Mouse (Mus musculus): ENCODE measurements around the gene Tenm2. TPM values are rescaled to one million over a fixed set of nuclear protein-coding genes. Genes with fewer than 3 reads are reported as not detected.

Gene Tenm2
- polyA plus RNA-seq, 1 experiment, result 0.32 TPM

DNA sequence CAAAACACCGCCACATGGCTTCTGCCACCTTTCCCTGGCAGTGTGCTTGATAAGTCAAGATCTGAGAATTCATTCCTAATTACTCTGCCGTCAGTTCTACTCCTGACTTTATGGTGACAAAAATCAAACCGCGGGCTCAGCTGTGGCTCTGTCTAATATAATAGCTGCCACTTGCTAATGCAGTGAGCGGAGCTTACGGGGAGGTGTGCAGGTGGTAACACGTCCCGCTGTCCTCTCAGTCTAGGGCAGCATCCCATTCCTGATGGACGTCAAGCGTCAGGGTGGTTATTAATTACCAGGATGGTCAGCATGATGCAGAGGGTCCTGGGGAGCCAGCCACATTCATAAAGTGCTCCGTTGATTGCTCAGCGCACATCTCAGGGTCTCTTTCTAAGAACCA is 903.5 kb downstream of the Tenm2 start:
- H3K27me3 ChIP-seq (ENCODE audit: control insufficient read depth, insufficient read depth, low read length), result no peaks in the 10 kb centered on the region
- no peaks in the 10 kb centered on the region for H3K36me3 ChIP-seq (ENCODE audit: control insufficient read depth, insufficient read depth, low read length)
- no peak for TF ChIP-seq CTCF (IDR thresholded peaks at IDR 0.05; ENCODE audit: control insufficient read depth, insufficient read depth, insufficient replicate concordance, low read depth, low read length)
- TF ChIP-seq POLR2A (IDR thresholded peaks at IDR 0.05; ENCODE audit: control insufficient read depth, low read depth, low read length), result no peak
- no peak overlapping the region for H3K4me3 ChIP-seq (ENCODE audit: control insufficient read depth, low read depth, low read length)
- no peak overlapping the region for H3K27ac ChIP-seq (ENCODE audit: control insufficient read depth, insufficient read depth, low read depth, low read length)
- H3K4me1 ChIP-seq (ENCODE audit: control insufficient read depth, insufficient read depth, low read length), result no peaks in the 10 kb centered on the region

DNA sequence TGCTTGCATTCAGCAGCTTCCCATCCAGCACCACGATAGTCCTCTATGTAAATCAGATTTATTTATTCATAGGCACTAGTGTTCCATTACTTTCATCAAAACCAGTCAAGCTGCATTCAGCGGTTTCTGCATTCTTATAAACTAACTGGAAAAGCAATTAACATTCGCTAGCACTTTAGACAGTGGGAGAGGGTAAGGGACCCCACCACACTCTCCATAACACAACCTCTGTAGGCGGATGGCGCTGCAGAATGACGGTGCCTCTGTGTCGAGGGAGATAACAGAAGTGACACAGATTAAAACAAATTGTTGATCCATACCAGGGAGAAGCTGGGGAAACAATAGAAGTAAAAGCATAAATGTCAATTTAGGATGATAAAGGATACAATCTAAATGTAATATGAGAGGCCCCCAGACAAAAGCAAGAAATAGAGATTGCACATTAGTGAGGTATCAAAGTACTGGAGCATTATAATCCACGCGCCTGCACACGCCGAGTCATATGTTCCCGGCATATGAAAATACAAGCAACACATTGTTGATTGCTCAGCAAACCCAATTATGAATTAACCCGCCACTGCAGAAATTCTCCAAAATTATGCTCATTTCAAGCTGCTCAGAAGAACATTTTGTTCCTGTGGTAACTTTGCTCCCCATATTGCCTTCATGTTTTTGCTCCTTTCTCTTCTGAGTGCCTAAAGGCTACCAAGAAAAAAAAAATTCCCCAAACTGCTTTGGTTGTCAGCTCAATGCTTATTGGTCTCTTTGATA is 904.2 kb downstream of the Tenm2 start:
- no peak overlapping the region for H3K27ac ChIP-seq (ENCODE audit: control insufficient read depth, insufficient read depth, low read depth, low read length)
- TF ChIP-seq CTCF (IDR thresholded peaks at IDR 0.05; ENCODE audit: control insufficient read depth, insufficient read depth, insufficient replicate concordance, low read depth, low read length), result no peak
- TF ChIP-seq POLR2A (IDR thresholded peaks at IDR 0.05; ENCODE audit: control insufficient read depth, low read depth, low read length), result no peak
- H3K36me3 ChIP-seq (ENCODE audit: control insufficient read depth, insufficient read depth, low read length), result no peaks in the 10 kb centered on the region
- no peaks in the 10 kb centered on the region for H3K4me1 ChIP-seq (ENCODE audit: control insufficient read depth, insufficient read depth, low read length)
- no peaks in the 10 kb centered on the region for H3K27me3 ChIP-seq (ENCODE audit: control insufficient read depth, insufficient read depth, low read length)
- H3K4me3 ChIP-seq (ENCODE audit: control insufficient read depth, low read depth, low read length), result no peak overlapping the region

DNA sequence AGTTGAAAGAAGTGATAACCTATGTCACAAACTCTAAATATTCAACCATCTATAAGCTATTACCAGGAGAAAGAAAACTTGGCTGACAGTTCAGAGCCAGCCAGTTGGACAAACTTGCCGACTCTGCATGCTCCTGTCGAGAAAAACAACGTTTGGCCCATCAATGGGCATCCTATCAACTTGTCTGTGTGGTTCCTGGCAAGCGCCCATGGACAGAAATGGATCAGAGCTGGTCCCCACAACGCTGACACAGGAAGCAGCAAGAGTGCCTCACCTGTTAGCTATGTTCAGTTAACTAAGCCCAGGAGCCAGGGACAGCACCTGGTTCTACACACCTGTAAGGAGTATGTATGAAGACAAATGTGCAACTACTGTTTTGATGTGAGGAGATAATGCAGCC is 908.5 kb downstream of the Tenm2 start:
- Histone ChIP-seq H3K36me3 (ENCODE audit: control insufficient read depth, insufficient read depth, low read length) (no peaks in the 10 kb centered on the region), H3K4me1 (ENCODE audit: control insufficient read depth, insufficient read depth, low read length) (no peaks in the 10 kb centered on the region), H3K27me3 (ENCODE audit: control insufficient read depth, insufficient read depth, low read length) (no peaks in the 10 kb centered on the region), H3K4me3 (ENCODE audit: control insufficient read depth, low read depth, low read length) (no peak overlapping the region), H3K27ac (ENCODE audit: control insufficient read depth, insufficient read depth, low read depth, low read length) (no peak overlapping the region)
- no peak for TF ChIP-seq POLR2A (IDR thresholded peaks at IDR 0.05; ENCODE audit: control insufficient read depth, low read depth, low read length)
- TF ChIP-seq CTCF (IDR thresholded peaks at IDR 0.05; ENCODE audit: control insufficient read depth, insufficient read depth, insufficient replicate concordance, low read depth, low read length), result no peak

- no peaks in the 10 kb centered on the region for H3K27me3 ChIP-seq (ENCODE audit: control insufficient read depth, insufficient read depth, low read length)
- no peak for TF ChIP-seq CTCF (IDR thresholded peaks at IDR 0.05; ENCODE audit: control insufficient read depth, insufficient read depth, insufficient replicate concordance, low read depth, low read length)
- no peak for TF ChIP-seq POLR2A (IDR thresholded peaks at IDR 0.05; ENCODE audit: control insufficient read depth, low read depth, low read length)
- no peak overlapping the region for H3K4me3 ChIP-seq (ENCODE audit: control insufficient read depth, low read depth, low read length)
- H3K4me1 ChIP-seq (ENCODE audit: control insufficient read depth, insufficient read depth, low read length), result no peaks in the 10 kb centered on the region
- no peak overlapping the region for H3K27ac ChIP-seq (ENCODE audit: control insufficient read depth, insufficient read depth, low read depth, low read length)
- H3K36me3 ChIP-seq (ENCODE audit: control insufficient read depth, insufficient read depth, low read length), result no peaks in the 10 kb centered on the region
These were observed 926.4 kb downstream of the Tenm2 start for GRCm38 (mm10) chr11:36309317-36309716.

- Histone ChIP-seq H3K27ac (ENCODE audit: control insufficient read depth, insufficient read depth, low read depth, low read length) (no peak overlapping the region), H3K4me1 (ENCODE audit: control insufficient read depth, insufficient read depth, low read length) (no peaks in the 10 kb centered on the region), H3K4me3 (ENCODE audit: control insufficient read depth, low read depth, low read length) (no peak overlapping the region), H3K36me3 (ENCODE audit: control insufficient read depth, insufficient read depth, low read length) (no peaks in the 10 kb centered on the region), H3K27me3 (ENCODE audit: control insufficient read depth, insufficient read depth, low read length) (no peaks in the 10 kb centered on the region)
- TF ChIP-seq CTCF (IDR thresholded peaks at IDR 0.05; ENCODE audit: control insufficient read depth, insufficient read depth, insufficient replicate concordance, low read depth, low read length) (no peak), POLR2A (IDR thresholded peaks at IDR 0.05; ENCODE audit: control insufficient read depth, low read depth, low read length) (no peak)
These were observed 928.5 kb downstream of the Tenm2 start for GRCm38 (mm10) chr11:36307276-36307675.

DNA sequence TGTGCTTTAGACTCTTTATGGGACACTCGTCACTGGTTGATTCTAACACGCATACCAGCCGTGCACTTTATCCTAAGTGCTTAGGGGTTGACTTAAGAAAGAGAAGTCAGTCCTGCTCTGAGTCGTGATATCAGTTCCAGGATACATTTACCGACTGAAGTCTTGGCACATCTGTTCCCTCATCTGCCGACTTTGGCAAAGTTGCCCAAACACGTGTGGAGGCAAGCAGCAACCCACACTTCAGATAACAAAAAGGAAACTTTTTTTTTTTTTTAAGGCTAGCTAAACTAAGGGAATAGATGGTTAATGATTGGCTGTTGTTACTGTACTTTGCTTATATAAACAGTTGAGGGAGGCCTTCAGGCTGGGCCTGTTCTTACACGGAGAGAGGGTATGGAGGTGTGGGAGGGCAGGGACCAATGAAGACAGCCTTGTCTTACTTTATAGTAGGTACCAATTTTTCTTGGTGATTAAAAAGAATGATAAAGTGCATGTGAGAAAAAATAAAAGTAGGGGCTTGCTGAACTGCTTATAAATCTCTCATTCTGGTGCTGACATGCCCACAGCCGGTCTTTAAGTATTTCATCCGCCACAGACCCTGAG is 930.3 kb downstream of the Tenm2 start:
- no peak overlapping the region for H3K27ac ChIP-seq (ENCODE audit: control insufficient read depth, insufficient read depth, low read depth, low read length)
- TF ChIP-seq POLR2A (IDR thresholded peaks at IDR 0.05; ENCODE audit: control insufficient read depth, low read depth, low read length) (no peak), CTCF (IDR thresholded peaks at IDR 0.05; ENCODE audit: control insufficient read depth, insufficient read depth, insufficient replicate concordance, low read depth, low read length) (no peak)
- H3K4me1 ChIP-seq (ENCODE audit: control insufficient read depth, insufficient read depth, low read length), result no peaks in the 10 kb centered on the region
- H3K27me3 ChIP-seq (ENCODE audit: control insufficient read depth, insufficient read depth, low read length), result no peaks in the 10 kb centered on the region
- no peak overlapping the region for H3K4me3 ChIP-seq (ENCODE audit: control insufficient read depth, low read depth, low read length)
- H3K36me3 ChIP-seq (ENCODE audit: control insufficient read depth, insufficient read depth, low read length), result no peaks in the 10 kb centered on the region

DNA sequence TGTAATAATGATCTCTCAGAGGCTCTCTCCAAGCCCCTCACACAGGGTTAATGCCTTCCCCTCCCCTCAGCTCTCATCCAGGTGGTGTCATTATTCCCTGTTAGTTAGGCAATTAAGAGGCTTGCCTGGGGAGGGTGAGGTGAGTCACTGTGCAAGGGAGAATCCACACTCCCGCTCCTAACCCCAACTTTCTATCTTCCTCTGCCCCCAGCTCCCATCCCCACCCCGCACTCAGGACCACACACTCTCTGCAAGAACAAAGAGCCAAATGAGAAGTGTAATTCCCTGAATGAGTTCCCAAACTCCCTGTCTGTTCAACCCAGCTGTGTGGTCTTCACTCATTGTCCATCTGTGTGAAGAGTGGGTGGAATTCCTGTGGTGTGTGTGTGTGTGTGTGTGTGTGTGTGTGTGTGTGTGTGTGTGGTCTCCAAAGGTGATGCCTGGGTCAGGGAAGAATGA is 932.8 kb downstream of the Tenm2 start:
- TF ChIP-seq POLR2A (IDR thresholded peaks at IDR 0.05; ENCODE audit: control insufficient read depth, low read depth, low read length), result no peak
- TF ChIP-seq CTCF (IDR thresholded peaks at IDR 0.05; ENCODE audit: control insufficient read depth, insufficient read depth, insufficient replicate concordance, low read depth, low read length), result no peak
- Histone ChIP-seq H3K4me3 (ENCODE audit: control insufficient read depth, low read depth, low read length) (no peak overlapping the region), H3K4me1 (ENCODE audit: control insufficient read depth, insufficient read depth, low read length) (no peaks in the 10 kb centered on the region), H3K27me3 (ENCODE audit: control insufficient read depth, insufficient read depth, low read length) (no peaks in the 10 kb centered on the region), H3K27ac (ENCODE audit: control insufficient read depth, insufficient read depth, low read depth, low read length) (no peak overlapping the region), H3K36me3 (ENCODE audit: control insufficient read depth, insufficient read depth, low read length) (no peaks in the 10 kb centered on the region)

Measured in testis, adult 2 months (tissue).